Mouse (Mus musculus) heart, postnatal 0 days (tissue): ENCODE data around the gene Gm7903.
"Not testable (repeated sequence)": the region's sequence is repeated elsewhere in the genome, so short reads cannot be mapped to it uniquely, and the experiment has no call there.

Source experiments
- CTCF ChIP-seq: IDR thresholded peaks from 2 replicates; pipeline ENCODE4 v1.5.1; 2016; ENCODE audit warnings: antibody characterized with exemption, control low read depth, low read depth
- EP300 ChIP-seq: IDR thresholded peaks from 2 replicates; pipeline ENCODE4 v1.6.1; 2016; ENCODE audit warnings: antibody characterized with exemption, low read depth

DNA sequence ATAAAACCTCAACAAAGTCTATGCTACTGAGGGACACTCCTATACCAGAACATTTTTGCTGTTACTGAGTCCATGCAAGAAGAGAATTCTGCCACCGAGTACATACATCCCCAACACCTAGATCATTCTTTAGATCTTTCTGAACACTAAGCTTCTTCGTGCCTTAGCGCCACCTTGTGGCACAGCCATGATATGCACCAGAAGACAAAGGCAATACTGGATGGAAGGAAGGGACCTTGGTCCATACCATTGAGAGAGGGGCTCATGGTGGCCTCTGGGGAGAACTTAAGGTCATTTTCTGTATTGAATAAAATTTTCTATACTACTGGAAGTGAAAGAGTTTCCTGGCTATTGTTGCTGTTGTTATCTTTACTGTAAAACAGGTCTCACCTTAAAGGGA lies 49.5 kb downstream of the Gm7903 start:
- not testable (repeated sequence) for TF ChIP-seq CTCF, EP300
